Mouse (Mus musculus) right cerebral cortex, adult 18-20 months (tissue): ENCODE data around the gene 1700019D03Rik.

Experiments used
- DNase-seq: peaks from one replicate; pipeline ENCODE4 v3.0.0; 2022; ENCODE audit warnings: mixed read lengths

1700019D03Rik gene

DNA sequence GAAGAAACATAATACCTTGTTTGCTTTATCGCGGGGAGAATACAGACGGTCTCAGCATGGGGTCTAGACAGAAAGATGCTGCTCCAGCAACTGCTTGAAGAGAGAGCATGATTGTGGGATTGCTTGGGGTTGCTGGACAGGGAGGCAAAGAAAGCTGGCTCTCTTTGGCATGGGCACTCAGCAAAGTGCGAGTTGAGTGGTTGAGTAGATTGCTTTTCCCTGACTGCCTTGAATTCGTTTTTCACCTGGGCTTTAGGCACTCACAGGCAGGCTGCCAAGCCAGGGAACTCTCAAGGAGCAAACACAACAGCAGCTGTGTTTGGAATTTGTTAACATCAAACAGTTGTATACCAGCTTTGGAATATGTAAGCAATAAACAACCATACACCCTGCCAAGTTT lies at the start of gene 1700019D03Rik:
Gene 1700019D03Rik (minus strand): TSS at position 101 of the 400 bp plus-strand sequence.
- no peak for DNase-seq

DNA sequence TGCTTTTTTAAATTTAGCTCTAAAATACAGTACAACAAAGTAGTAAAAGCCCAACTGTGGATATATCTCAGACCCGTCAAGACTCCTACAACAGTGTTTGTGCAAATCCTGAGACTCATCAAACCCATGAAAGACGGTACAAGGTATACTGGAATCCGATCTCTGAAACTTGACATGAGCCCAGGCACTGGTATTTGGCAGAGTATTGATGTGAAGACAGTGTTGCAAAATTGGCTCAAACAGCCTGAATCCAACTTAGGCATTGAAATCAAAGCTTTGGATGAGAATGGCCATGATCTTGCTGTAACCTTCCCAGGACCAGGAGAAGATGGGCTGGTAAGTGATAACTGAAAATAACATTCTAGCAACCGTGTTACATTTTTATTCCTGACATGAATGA lies 43.9 kb upstream of the 1700019D03Rik start:
- DNase-seq: no peak

DNA sequence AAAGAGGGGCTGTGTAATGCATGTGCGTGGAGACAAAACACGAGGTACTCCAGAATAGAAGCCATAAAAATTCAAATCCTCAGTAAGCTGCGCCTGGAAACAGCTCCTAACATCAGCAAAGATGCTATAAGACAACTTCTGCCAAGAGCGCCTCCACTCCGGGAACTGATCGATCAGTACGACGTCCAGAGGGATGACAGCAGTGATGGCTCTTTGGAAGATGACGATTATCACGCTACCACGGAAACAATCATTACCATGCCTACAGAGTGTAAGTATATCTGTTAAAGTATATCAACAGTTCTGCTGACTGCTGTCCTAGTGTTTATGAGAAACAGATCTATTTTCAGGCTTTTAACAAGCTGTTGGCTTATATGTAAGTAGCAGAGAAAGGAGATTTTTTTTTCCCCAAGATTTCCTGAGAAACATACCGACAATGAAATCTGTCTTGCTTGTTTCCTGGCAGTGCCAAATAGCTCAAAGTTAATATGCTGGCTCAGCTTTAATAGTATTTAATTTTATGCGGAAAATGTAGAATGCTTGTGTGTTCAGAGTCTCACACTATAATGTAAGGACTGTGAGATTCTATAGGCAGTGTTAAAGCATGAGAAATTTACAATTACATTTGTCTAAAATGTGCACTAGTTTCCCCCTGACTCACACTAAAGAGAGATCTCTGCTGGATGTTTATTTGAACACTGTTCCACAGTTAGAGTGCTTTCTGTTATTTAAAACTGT lies 42.1 kb upstream of the 1700019D03Rik start:
- DNase-seq: peak; percentile 23

DNA sequence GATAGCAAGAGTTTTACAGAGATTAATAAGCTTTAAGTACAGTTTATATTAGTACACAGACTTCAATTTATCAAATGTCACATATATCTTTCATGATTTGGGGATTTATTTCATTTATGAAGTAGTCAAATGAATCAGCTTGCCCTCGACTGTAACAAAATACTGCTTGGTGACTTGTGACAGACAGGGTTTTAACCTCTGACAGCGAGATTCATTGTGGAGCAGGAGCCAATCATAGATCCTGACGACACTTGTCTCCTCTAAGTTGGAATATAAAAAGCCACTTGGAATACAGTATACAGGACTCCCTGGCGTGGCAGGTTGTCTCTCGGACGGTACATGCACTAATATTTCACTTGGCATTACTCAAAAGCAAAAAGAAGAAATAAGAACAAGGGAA lies 41.4 kb upstream of the 1700019D03Rik start, which contains the start of gene Mstn:
Gene Mstn (plus strand): TSS at position 301 of the 400 bp plus-strand sequence.
- DNase-seq: no peak

DNA sequence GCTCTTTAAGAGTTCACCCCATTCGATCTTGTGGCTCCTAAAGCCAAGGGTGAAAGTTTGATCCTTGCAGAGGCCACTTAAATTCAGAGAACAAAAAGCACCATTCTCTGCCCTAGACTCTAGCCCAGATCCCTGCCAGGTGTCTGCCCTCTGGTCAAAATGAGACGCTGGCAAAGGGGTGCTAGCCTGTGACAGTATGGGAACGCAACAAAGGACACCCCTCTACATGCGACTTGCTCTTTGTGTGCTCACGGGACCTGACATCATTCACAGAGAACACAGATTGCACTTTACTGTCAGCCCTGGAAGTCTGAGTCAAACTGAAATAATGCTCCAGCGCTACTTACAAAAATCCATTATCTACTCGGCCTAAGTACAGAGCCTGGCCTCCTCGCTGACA lies 40.5 kb upstream of the 1700019D03Rik start:
- DNase-seq: no peak

DNA sequence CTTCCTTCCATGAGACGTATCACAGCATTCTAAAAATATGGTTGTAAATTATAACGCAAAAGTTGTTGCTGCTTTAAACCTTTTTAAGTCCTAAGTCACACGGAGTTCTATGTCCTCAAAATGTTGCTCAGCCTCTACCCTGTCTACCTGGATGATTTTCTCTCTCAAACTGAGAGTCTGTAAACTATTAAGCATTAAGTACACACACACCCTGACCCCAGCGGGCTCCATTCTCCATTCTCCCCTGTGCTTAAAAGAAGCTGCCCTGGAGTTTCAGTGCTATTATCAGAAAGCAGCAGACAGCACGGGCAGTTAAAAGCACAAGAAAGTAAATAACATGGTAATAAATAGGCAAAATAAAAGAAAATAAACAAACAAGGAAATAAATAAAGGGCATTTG lies 39.1 kb upstream of the 1700019D03Rik start:
- DNase-seq: no peak

DNA sequence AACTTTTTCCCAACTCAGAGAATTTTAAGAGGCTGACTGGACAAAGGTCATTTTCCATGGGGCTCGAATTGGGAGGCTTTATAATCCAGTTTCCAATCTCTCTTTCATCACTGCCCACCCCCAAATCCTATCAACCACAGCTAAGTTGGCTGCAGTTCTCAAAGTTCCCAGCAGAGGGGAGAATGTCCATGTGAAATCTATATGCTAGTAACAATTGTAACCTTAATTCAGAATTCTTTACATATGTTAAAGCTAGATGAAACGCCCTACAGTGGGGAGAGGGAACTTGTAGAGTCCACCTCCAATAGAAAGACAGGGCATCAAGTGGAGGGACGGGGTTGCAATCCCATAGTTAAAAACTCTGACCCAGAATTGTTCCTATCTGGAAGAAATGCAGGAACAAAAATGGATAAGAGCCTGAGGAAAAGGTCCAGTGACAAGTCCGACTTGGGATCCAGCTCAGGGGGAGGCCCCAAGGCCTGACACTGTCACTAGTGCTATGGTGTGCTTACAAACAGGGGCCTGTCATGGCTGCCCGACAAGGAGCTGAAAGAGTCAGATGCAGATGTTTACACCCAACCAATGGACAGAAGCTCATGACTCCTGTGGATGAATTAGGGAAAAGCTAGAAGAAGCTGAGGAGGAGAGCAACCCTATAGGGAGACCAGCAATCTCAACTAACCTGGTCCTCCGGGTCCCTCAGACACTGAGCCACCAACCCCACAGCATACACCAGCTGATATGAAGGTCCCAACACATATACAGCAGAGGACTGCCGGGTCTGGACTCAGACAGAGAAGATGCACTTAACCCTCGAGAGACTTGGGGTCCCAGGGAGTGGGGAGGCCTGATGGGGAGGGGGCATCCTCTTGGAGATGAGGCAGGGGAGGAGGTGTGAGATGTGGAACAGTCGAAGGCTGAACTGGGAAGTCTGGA lies 33.4 kb upstream of the 1700019D03Rik start:
- DNase-seq: peak; percentile 44

DNA sequence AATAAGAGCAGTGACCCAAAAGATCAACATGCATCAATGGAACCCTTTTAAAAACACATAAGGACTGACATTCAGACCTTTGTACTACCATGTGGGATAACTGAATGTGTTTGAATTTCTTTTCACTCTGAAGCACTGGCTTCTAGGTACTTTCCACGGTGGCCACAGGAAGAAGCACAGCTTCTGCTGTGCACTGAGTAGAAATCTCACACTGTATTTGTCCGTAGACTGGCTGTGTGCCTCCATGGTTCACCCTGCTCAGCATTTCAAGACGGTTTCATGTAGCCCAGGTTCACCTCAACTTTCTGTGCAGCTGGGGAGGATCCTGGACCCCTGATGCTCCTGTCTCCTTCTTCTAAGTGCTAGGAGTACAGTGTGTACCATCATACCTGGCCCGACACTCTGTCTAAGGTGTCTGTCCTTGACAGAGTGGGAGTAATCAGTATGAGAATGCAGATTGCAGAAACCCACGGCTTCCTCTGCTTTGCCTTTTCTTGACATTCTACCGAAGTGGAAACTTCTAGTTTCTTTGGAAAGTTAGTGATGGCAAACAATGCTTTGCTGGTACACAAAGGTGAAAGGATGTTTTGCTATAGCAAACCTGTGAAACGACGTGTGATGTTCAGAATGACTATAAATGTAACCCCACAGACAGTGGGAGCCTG lies 29.9 kb upstream of the 1700019D03Rik start:
- DNase-seq: no peak

DNA sequence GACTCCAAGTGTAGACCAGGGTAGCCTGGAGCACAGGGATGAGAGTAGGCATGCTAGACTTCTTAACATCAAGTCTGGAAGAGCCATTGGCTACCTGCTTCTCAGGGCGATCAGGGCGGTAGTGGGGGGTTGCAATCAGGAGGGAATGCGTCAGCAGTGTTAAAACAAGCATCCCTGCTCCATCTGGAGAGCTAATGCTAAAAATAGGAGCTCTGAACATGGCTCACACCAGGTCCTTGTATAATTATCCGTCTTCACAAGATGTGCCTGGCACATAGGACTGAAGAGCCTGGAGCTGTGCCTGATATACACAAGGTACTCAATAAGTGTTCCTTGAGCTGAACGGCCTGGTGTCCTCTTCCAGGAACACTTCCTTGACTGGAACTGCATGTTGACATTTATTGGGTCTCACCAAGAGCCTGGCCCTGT lies 17.5 kb upstream of the 1700019D03Rik start:
- DNase-seq: peak; percentile 12

DNA sequence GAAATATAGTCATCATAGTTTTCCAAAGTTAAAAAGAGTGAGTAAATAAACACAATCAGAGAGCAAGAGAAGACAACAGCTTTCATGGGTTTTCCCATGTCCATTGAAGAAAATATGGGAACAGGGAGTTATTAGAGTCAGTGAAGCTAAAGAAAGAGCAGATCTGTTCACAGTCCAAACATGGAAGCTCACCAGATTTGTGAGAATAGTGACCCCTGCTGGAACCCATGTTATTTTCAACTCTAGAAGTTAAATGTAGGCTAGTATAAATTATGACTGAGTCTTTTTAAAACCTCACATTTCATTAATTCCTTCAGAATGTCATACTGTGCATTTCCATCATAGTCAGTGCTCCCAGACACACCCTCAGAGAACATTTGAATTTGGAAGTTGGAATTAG lies 12.6 kb upstream of the 1700019D03Rik start:
- peak; percentile 17 for DNase-seq

DNA sequence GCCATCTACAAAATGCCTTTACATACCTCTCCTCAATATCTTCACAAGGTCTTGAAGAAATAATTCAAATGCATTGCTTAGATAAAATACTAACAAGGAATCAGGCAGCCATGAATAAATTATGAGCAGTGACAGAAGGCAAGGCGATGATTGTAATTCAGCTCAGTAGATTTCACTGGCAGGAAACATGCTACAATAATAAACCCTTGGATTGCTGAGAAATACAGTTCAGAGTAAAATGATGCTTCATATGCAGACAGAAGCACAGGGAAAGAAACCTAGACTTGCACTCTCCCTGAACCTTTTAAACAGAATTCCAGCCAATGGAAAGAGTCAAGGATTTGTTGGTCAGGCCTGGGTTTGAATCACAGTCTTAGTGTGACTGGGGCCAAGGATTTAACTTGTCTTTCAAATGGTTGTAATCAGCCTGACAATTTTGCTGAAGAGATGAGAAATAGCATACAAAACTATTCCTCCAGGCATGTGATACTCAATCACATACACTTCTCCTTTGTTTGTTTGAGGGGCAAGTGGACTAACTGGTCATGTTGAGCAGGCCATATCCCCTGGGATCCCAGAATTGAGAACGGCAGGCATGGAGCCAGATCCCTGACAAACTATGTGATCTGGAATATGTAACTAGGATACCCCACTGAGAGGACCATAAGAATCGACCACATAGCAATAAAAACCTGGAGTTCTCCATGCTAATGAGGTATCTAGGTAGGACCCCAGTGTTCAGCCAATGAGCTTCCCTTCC lies 1.1 kb downstream of the 1700019D03Rik start:
- DNase-seq: no peak

DNA sequence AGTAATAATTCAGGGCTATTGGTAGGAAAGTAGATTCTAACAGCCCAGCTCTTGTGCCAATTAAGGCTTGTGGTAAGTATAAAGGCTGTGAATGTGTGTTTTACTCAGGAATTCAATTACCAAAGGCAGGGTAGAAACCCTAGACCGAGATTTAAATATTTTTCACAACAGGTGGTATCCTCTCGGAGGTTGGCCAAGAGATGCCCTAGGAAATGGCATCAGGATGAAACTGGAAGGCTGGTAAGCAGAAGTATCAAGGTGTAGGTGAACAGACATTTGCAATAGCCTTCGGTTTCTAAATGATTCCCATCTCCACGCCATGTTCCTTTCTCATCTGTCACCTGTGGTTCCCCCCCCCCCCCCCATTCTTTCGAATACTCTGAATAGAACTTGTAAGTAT lies 4.4 kb downstream of the 1700019D03Rik start:
- DNase-seq: no peak

DNA sequence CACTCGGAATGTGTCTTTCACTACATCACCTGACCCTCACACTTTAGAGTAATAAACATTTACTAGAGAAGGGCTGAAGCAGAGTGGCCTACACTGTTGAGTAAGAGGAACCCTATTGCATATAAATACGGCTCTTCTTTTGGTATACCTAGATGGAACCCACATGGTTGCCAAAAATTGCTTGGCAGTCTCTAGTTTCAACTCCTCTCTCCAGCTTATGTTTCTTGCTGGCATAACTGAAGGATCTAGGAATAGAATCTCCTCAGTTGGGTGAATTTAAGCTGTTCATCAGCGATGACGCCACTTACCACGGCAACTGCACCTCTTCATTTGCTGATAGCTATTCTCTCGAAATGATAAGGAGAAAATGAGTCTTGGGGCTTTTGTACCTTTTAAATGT lies 5.3 kb downstream of the 1700019D03Rik start:
- peak; percentile 31 for DNase-seq

DNA sequence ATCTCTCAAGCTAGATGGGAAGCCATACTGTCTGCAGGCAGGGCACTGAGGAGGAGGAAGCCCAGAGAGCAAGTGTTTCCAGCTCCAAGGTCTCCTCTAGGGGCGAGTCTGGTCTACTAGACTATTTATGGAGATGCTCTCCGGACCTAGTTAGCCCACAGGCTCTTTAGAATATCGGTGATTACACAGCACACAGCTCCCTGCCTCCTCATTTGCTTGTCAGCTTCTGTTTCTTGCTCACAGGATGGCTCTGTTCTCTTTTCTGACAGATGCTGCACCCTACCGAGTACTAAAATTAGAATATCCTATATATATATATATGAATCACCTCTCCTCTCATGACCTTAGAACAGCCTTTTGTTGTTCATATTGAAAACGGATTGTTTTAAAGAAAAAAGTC lies 33.3 kb downstream of the 1700019D03Rik start:
- DNase-seq: peak; percentile 34

DNA sequence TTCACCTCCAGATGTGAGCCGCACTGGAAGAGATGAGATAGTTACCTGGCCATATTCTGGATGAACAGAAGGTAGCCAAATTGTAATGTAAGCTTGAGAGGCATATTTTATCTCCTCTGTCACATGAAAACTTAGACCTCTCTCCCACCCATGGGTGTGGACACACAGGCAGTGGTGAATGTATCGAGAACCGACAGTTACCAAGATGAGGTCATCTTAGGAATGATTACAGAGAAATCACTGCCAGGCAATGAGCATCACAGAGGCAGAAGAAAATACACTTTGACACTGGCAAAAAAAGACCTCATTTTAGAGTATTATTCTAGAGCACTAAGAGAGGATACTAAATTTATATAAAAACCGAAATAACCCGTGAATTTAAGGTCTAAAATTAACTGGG lies 46.8 kb downstream of the 1700019D03Rik start:
- DNase-seq: no peak

DNA sequence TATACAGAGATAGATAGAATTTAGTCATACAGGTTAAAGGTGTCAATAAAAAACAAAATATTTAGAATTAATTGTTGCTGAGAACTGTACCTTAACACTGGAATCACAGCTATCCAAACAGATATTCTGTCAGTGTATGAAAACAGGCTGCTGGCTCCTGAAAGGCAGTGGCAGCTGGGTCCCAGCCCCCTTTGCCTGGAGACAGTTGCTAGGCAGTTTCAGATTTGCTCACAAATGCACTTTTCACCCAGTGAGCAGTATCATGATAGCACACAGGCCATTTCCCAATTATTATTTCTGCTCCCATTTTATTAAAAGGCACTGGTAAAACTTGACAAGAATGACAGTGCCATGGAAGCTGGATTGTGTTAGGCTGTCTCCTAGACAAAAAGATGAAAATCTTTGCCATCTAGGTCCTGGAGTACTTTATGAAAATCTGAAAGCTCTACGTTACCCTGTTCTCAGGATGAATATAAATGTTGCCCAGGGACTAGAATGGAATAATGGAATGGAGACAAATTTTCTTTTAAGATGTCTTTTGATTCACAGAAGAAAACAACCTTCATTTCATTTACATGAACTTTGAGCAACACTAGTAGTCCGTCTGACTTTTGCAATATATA lies 48.0 kb downstream of the 1700019D03Rik start:
- no peak for DNase-seq

DNA sequence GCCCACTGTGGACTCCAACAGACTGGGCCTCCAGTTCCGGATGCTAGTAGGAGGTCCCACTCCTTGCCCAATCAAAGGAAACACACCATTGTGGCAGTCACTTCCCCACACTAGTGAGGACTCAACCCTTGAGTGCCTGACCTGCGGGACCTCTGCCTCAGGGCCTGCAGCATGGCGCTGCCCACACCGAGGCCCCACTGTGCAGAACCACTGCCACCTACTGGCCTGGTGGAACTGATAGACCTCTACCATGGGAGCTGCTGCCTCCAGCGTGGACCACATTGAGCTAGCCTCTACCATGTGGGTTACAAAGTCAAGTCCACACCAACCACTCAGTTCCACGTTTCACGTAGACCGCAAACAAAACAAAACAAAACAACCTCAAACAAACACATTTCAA lies 55.4 kb downstream of the 1700019D03Rik start:
- DNase-seq: no peak

DNA sequence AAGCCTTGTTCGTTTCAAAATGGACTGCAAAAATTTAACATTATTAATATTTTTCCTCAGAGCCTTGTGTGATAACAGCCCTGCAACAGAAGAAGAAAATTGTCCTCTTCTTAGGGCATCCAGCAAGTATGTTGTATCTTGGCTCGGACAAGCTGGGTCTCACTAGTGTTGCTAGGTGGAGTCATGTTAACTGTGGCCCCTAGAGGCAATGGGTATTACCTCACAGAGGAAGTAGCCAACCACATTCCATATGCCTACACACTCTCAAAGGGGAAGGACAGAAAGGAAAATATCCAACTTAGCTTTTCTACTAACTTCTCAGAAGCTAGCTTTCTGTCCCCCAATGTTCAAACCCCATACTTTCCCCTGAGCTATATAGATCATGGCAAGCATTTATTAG lies 56.9 kb downstream of the 1700019D03Rik start:
- no peak for DNase-seq

DNA sequence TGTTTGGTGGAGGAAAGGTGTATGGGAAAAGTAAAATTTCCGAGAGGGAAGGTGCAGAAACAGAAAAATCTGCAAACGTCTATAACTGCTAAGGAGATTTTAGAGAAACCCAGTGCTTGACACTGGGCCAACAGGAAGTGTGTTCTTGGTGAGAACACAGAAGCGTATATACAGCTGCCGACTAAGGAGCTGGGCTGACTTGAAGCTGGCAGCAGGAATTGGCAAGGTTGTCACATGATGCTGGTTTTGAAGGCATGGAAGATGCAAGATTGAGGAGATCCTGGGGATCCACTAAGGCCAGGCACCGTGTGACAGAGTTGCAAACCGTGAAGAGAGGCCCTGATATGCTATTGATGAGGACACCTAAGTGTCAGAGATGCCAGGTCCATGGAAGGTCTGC lies 59.8 kb downstream of the 1700019D03Rik start:
- no peak for DNase-seq

DNA sequence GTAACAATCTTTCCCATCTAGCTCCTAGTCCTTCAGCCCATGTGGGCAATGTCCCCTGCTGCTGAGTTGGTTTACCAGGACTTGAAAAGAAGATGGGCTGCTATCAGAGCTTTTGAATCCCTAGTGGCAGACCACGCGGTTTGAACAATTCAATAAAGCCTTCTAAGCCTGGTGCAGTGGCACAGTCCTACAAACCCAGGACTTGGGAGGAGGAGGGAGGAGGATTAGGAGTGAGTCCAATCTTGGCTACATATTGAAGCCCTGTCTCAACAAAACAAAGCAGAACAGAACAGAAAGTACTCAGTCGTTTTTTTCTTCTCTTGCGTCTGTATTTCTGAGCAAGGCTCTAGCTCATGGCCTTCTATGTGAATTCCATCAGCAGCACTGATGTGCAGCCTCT lies 63.2 kb downstream of the 1700019D03Rik start:
- DNase-seq: no peak

DNA sequence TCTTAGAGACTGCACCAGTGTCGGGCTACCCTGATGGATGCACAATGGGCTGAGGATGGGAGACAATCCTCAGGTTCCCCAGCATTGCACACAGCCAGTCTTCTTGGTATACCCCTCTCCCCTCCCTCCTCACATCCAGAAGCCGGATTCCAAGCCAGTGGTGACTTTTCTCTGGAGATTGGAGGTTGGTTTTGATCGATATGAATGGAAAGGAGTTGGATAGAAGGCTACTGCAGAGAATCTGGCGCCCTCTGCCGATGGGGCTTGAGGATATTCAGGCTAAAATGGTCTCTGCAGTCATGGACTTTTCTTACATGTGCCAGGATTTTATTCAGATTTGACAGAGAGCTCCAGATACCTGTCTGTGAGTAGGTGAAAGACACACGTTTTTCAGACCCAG lies 64.9 kb downstream of the 1700019D03Rik start:
- peak; percentile 56 for DNase-seq

DNA sequence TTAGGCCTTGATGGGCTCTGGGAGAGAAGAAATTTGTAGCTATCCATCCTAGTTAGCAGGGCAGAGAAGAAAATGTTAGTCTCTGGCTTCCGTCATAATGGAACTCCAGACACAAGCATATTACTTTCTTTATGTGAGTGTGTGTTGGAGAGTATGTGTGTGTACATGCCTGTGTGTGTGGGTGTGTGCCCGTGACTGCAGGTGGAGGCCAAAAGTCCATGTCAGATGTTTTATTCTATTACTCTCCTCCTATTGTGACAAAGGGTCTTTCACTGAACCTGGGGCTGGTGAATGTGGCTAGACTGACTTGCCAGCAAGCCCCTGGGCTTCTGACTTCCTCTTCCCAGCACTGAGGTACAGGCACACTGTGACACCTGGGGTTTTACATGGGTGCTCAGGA lies 65.5 kb downstream of the 1700019D03Rik start:
- no peak for DNase-seq
